Mouse (Mus musculus) erythroblast, embryonic 14.5 days (primary cell): Measurements from ENCODE around the gene Pigc. TPM values are rescaled to one million over a fixed set of nuclear protein-coding genes. Genes with fewer than 3 reads are reported as not detected.

Source experiments
- H3K27me3 ChIP-seq: 2 replicates; pipeline ENCODE4 v1.6.1; 2012; ENCODE audit warnings: inconsistent platforms; ENCODE audit not compliant: control insufficient read depth
- H3K36me3 ChIP-seq: 2 replicates; pipeline ENCODE4 v1.6.1; 2012; ENCODE audit warnings: mild to moderate bottlenecking, inconsistent platforms; ENCODE audit not compliant: control insufficient read depth
- H3K4me1 ChIP-seq: 2 replicates; pipeline ENCODE4 v1.6.1; 2012; ENCODE audit warnings: inconsistent platforms; ENCODE audit not compliant: control insufficient read depth
- H3K4me3 ChIP-seq: replicated peaks from 2 replicates; pipeline ENCODE3; 2012; ENCODE audit warnings: moderate library complexity, mild to moderate bottlenecking, inconsistent platforms
- H3K9me3 ChIP-seq: 2 replicates; pipeline ENCODE4 v1.6.1; 2012; ENCODE audit warnings: low read length, inconsistent platforms, mixed read lengths; ENCODE audit not compliant: control insufficient read depth
- GATA1 ChIP-seq: IDR thresholded peaks from 2 replicates; pipeline ENCODE4 v1.6.1; 2012; ENCODE audit warnings: low read length, inconsistent platforms, mixed read lengths
- TAL1 ChIP-seq: IDR thresholded peaks from 3 replicates; pipeline ENCODE4 v1.6.1; 2012; ENCODE audit warnings: low read length, inconsistent platforms, mixed read lengths
- polyA plus RNA-seq: library from polyadenylated mRNA; stranded (reverse); fragments of >175 nt; gene quantifications from 2 replicates; pipeline ENCODE4 v1.2.3, GENCODE M21; 2012

Pigc gene
- polyA plus RNA-seq, 1 experiment: 0.21 TPM

DNA sequence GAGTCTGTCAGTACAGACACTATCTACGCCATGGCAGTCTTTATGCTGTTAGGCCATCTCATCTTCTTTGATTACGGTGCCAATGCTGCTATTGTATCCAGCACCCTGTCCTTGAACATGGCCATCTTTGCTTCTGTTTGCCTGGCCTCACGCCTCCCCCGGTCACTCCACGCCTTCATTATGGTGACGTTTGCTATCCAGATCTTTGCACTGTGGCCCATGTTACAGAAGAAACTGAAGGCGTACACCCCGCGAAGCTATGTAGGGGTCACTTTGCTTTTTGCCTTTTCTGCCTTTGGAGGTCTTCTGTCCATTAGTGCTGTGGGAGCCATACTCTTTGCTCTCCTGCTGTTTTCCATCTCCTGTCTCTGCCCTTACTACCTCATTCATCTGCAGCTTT, 1.9 kb downstream of the Pigc start:
- peaks cover 8% of the 10 kb centered on the region for H3K36me3 ChIP-seq
- no peak overlapping the region for H3K4me3 ChIP-seq
- peaks cover 6% of the 10 kb centered on the region for H3K27me3 ChIP-seq
- TF ChIP-seq TAL1: no peak
- TF ChIP-seq GATA1: no peak
- H3K4me1 ChIP-seq: peaks cover 24% of the 10 kb centered on the region
- H3K9me3 ChIP-seq: no peaks in the 10 kb centered on the region

DNA sequence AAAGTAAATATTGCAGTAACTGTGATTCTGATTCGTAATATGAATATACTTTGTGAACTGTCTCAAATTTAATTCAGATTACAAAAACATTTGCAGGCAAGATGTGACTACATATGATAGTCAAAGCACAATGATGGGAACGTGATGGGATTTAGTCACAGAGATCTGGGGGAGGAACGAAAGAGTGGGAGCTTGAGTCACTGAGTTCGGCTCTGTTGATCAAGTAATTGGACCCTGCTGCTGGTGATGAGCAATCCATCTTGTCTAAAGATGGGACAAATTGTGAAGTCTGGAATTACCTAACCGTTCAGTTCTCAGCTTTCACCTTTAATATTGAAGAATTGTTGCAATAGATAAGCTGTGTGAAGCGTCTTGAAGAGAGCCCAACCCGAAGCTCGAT, 3.2 kb downstream of the Pigc start:
- no peaks in the 10 kb centered on the region for H3K27me3 ChIP-seq
- TF ChIP-seq GATA1 (no peak), TAL1 (no peak)
- no peak overlapping the region for H3K4me3 ChIP-seq
- H3K4me1 ChIP-seq: peaks cover 32% of the 10 kb centered on the region
- H3K36me3 ChIP-seq: peaks cover 8% of the 10 kb centered on the region
- no peaks in the 10 kb centered on the region for H3K9me3 ChIP-seq

DNA sequence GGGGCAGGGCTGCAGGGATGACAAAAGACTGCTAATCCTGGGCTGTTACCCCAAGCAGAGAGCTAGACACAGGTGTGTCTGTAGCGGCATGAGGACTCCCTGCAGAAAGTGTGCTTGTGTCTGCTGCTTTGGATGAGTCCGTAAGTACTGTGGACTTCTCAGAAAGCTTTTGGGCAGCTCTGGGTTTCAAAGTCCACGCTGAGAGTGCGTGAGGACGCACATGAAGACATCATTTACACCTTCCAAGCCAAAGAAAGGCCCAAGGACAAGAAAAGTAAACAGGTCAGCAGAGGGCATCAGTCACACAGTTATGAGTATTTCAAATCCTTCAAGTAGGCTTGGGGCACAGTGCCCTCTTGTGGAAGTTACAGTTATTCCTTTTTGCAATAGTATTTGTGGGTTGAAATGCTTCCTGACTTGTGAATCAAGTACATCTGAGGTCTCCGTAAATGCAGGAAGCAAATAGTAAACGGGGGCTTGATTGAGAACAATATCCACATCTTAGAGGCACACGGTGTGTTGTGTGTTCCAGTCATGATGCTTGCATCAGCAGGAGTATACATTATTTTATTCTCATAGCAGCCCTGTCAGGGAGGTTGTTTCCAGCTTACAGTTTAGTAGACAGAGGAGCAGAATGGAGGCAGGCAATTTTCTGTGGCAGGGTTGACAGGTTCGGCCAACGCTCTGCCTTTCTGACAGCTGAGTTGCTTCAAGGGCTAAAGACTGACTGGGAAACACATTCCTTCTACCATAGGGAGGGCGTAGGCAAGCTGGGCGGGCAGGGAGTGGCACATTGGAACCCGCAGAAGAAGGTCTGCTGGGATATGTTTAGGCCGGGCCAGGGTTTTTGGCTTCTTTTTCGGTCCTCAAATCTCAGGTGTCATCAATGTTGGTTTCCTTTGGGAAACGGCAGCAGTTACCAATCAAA, 7.5 kb downstream of the Pigc start:
- Histone ChIP-seq H3K4me1 (peaks cover 12% of the 10 kb centered on the region), H3K27me3 (no peaks in the 10 kb centered on the region), H3K4me3 (no peak overlapping the region), H3K36me3 (no peaks in the 10 kb centered on the region), H3K9me3 (no peaks in the 10 kb centered on the region)
- no peak for TF ChIP-seq GATA1
- TF ChIP-seq TAL1: no peak

DNA sequence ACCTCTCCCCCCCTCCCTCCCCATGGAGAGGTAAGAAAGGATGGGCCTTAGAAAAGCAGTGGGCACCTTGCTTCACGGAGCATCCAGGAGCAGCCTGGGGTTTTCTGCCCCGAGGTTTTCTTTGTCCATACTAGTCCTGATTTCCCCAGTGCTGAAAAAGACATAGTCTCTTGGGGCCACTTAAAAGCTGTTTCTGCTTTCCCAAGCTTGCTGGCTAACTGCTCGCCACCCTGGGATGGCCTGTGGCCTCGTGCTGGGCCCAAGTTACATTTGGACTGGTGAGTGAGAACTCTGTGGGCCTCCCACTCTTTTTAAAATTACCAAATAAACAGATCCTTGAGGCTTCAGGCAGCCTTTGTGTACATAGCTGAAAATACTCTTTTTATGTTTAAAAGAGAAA, 8.3 kb downstream of the Pigc start:
- H3K27me3 ChIP-seq: no peaks in the 10 kb centered on the region
- H3K9me3 ChIP-seq: no peaks in the 10 kb centered on the region
- no peaks in the 10 kb centered on the region for H3K36me3 ChIP-seq
- H3K4me3 ChIP-seq: no peak overlapping the region
- H3K4me1 ChIP-seq: peaks cover 12% of the 10 kb centered on the region
- TF ChIP-seq GATA1 (no peak), TAL1 (no peak)

DNA sequence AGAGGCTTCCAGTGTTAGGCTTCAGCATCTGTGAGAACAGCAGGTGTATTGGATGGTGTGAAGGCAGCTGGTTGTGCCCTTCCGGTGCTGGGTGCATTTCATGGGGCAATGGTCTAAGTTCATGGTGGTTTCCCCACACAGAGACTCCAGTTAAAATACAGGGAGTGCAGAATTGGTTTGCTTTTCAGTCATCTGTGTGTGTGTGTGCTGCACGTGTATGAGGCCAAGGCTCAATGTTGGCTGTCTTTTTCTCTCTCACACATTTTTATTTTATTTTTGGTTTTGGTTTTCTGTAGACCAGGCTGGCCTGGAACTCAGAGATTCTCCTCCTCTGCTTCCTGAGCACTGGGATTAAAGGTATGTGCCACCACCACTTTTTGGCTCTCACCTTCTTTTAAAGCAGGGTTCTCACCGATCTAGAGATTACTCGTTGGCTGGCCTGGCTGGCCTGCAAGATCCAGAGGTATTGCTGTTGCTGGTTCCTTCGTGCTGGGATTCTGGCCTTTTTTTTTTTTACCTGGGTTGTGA, 9.3 kb downstream of the Pigc start:
- Histone ChIP-seq H3K27me3 (no peaks in the 10 kb centered on the region), H3K9me3 (no peaks in the 10 kb centered on the region), H3K4me1 (peaks cover 12% of the 10 kb centered on the region), H3K4me3 (no peak overlapping the region), H3K36me3 (no peaks in the 10 kb centered on the region)
- TF ChIP-seq TAL1: no peak
- no peak for TF ChIP-seq GATA1

DNA sequence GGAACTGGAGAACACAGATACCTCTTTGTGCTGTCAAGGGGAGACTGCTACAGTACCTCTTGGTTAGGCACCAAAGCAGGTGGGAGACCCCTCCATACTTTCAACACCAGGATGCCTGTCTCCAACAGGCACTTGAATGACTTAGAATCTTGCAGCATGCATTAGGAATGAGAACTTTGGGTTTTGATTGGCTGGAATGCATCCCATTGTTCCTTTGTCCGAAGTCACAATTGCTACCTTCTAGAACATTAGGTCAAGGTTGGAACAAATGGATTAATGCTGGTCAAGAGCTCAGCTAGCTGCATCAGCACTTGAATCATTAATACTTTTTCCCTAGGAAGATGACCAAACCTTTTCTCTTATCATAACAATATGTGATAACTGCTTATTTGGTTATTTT, 10.6 kb downstream of the Pigc start, which contains the start of gene 4930558K02Rik:
Gene 4930558K02Rik, minus strand, starts transcription at position 101 of the 400 bp plus-strand sequence.
- Histone ChIP-seq H3K4me3 (no peak within 1 kb of the TSS), H3K9me3 (no peaks in the 10 kb centered on the region), H3K4me1 (peaks cover 12% of the 10 kb centered on the region), H3K27me3 (no peaks in the 10 kb centered on the region), H3K36me3 (no peaks in the 10 kb centered on the region)
- TF ChIP-seq GATA1: no peak
- TF ChIP-seq TAL1: no peak

DNA sequence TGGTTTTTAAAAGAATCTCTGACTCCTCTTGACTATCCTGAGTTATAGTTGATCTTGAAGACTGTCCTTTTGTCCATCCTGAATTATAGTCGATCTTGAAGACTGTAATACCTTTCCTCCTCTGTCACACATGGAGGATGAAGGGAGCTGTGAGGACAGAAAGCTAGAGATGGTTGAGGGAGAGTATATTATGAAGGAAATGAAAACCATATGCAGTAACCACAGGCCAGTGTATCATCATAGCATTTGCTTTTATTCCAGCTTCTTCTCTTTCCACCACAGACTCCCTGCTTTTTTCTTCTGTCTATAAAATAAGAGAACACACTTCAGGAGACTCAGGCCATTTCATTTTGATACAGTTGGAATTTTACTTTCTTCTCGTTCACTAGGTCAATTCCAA, 11.1 kb downstream of the Pigc start:
- no peak for TF ChIP-seq TAL1
- no peak for TF ChIP-seq GATA1
- Histone ChIP-seq H3K4me1 (peaks cover 12% of the 10 kb centered on the region), H3K27me3 (no peaks in the 10 kb centered on the region), H3K4me3 (no peak overlapping the region), H3K9me3 (no peaks in the 10 kb centered on the region), H3K36me3 (no peaks in the 10 kb centered on the region)

DNA sequence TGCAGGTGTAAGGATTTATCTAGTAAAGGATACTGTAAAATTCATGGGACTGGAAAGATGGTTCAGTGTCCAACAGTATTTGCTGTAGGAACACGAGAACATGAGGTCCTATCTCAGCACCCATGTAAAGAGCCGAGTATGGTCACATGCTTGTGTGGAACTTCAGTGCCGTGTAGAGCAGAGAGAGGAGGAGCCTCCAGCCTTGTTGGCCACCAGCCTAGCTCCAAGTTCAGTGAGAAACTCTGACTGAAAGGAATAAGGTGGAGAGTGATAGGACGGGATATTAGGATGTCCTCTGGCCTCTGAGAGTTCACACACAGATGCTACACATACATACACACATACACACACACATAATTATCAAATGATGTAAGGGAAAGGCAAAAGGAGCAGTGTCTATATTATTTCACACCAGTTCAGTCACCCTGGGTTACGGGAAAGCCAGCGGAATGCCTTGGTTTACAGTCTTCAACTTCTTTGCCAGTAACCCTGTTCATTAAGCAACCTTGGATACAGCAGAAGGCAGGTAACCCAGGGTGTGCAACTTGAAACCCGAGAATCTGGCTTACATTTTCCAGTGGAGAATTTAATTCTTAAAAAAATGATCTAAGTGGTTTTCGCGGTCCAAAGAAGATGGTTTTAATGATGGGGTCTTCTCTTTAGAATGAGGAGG, 11.8 kb downstream of the Pigc start:
- peaks cover 11% of the 10 kb centered on the region for H3K4me1 ChIP-seq
- no peak overlapping the region for H3K4me3 ChIP-seq
- H3K9me3 ChIP-seq: no peaks in the 10 kb centered on the region
- TF ChIP-seq TAL1 (no peak), GATA1 (no peak)
- no peaks in the 10 kb centered on the region for H3K27me3 ChIP-seq
- no peaks in the 10 kb centered on the region for H3K36me3 ChIP-seq

DNA sequence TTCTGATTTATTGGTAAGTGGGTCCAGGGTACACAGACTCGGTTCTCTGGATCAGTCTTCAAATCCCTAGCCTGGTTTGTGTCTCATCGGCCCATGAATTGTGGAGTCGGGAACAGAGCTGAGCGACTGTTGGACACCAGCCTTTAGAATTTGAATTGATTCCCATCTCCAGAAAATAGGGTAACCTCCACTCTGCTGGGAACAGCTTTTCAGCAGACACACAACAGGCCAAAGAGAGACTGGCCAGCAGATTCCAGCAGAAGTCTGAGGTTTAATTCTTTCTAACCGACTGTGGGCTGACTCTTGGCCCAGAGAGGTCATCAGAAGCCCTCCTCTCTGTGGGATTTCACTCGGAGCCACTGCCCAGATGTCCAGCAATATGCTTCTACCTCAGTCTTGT, 14.5 kb downstream of the Pigc start:
- H3K4me3 ChIP-seq: no peak overlapping the region
- H3K27me3 ChIP-seq: no peaks in the 10 kb centered on the region
- H3K36me3 ChIP-seq: no peaks in the 10 kb centered on the region
- TF ChIP-seq GATA1: no peak
- TF ChIP-seq TAL1: no peak
- H3K9me3 ChIP-seq: no peaks in the 10 kb centered on the region
- H3K4me1 ChIP-seq: no peaks in the 10 kb centered on the region
